16 mouse cellular contexts compared by ENCODE assay signal in the genomic region with DNA sequence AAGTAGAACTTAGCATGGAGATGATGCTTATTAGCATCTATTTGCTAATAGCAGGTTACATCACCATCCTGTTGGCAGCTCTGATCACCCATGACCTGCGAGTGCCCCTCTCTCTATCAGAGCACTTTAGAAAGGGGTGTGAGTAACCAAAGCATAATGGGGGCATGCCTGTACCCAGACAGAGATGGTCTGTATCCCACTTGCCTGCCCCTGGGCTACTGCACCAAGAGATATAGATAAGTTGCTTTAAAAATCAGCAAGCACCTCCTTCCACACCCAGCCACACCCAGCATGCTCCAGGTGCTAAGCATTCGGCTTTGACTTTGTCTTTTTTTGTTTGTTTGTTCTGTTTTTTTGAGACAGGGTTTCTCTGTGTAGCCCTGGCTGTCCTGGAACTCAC. TPM values are rescaled to one million over a fixed set of nuclear protein-coding genes. Genes with fewer than 3 reads are reported as not detected.
DNase-seq lines count a peak whose midpoint lies in the region; ATAC-seq and TF ChIP-seq lines count a peak whose summit lies in the region.
"Had no signal": no experiment of that assay in that cellular context is flagged by ENCODE, and none has a peak within 500 bp of the region (broad histone marks: within the 10 kb centered on the region; RNA-seq: fewer than 3 reads in every experiment).

No protein-coding gene starts in this region.

- no peak for TF ChIP-seq CTCF in CH12.LX (conservative IDR thresholded peaks at IDR 0.05 in 1 of 2, IDR thresholded peaks at IDR 0.05 in 1 of 2; ENCODE audit: low read depth in 2 of 2, low read length in 2 of 2)

- H3K36me3 ChIP-seq in kidney, embryonic 14.5 days (ENCODE audit: control insufficient read depth, insufficient read depth, low read length), result no peaks in the 10 kb centered on the region
- peaks cover 0 to 14% of the 10 kb centered on the region in 2 experiments for H3K36me3 ChIP-seq in CH12.LX (replicated peaks in 1 of 2; ENCODE audit: control insufficient read depth in 1 of 2, insufficient read depth in 1 of 2, low read length in 1 of 2)
- H3K36me3 ChIP-seq in heart, embryonic 16.5 days (ENCODE audit: control insufficient read depth, insufficient read depth), result no peaks in the 10 kb centered on the region
- H3K36me3 ChIP-seq in liver, embryonic 15.5 days (replicated peaks), result no peaks in the 10 kb centered on the region
- no peaks in the 10 kb centered on the region for H3K36me3 ChIP-seq in forebrain, embryonic 11.5 days (ENCODE audit: control insufficient read depth, insufficient read depth, low read length)
- H3K36me3 ChIP-seq: forebrain, embryonic 15.5 days; hindbrain, embryonic 13.5 days; limb, embryonic 15.5 days; midbrain, embryonic 12.5 days had no signal

- no peak overlapping the region for H3K9ac ChIP-seq in kidney, embryonic 14.5 days (ENCODE audit: low read depth, low read length)
- H3K9ac ChIP-seq in CH12.LX (ENCODE audit: insufficient read depth, low read depth), result no peak overlapping the region
- H3K9ac ChIP-seq in heart, embryonic 16.5 days (ENCODE audit: low read length), result peak overlapping the region; percentile 91
- no peak overlapping the region for H3K9ac ChIP-seq in liver, embryonic 15.5 days
- H3K9ac ChIP-seq in forebrain, embryonic 11.5 days (ENCODE audit: low read length), result no peak overlapping the region
- H3K9ac ChIP-seq: forebrain, embryonic 15.5 days; hindbrain, embryonic 13.5 days; limb, embryonic 15.5 days; midbrain, embryonic 12.5 days had no signal

- no peak for ATAC-seq in kidney, embryonic 14.5 days (ENCODE audit: low FRiP score, low TSS enrichment)
- no peak for ATAC-seq in heart, embryonic 16.5 days (replicated peaks; ENCODE audit: extremely low read depth, insufficient read depth, low FRiP score)
- ATAC-seq in liver, embryonic 15.5 days (ENCODE audit: insufficient read depth), result no peak
- ATAC-seq in forebrain, embryonic 11.5 days (replicated peaks; ENCODE audit: low FRiP score), result no peak
- ATAC-seq: forebrain, embryonic 15.5 days had no signal

- TF ChIP-seq EP300 in CH12.LX (IDR thresholded peaks at IDR 0.05; ENCODE audit: low read length), result no peak

- TF ChIP-seq POLR2A in CH12.LX (IDR thresholded peaks at IDR 0.05; ENCODE audit: low read depth, low read length), result no peak

- DNase-seq in kidney, adult 18-20 months, result no peak
- DNase-seq in CH12.LX (ENCODE audit: extremely low read depth), result no peak
- no peak for DNase-seq in forebrain, embryonic 11.5 days (ENCODE audit: low spot score)
- no peak for DNase-seq in layer of hippocampus, postnatal 14 days (ENCODE audit: low spot score in 2 of 2)
- DNase-seq: adrenal gland, adult 2 months; cerebellum, postnatal 36 days; right cerebral cortex, postnatal 25 days; thymus, postnatal 25 days had no signal

- H3K4me3 ChIP-seq in kidney, embryonic 14.5 days (ENCODE audit: low read length), result peak overlapping the region; percentile 68; the same call in 1 of the 2 replicates
- H3K4me3 ChIP-seq in CH12.LX (replicated peaks in 1 of 3; ENCODE audit: low read depth in 2 of 3, low read length in 2 of 3, poor library complexity in 1 of 3), result no peak overlapping the region
- H3K4me3 ChIP-seq in heart, embryonic 16.5 days (ENCODE audit: low read length), result peak overlapping the region; percentile 84
- no peak overlapping the region for H3K4me3 ChIP-seq in liver, embryonic 15.5 days (replicated peaks)
- H3K4me3 ChIP-seq in forebrain, embryonic 11.5 days (ENCODE audit: low read depth, low read length), result no peak overlapping the region
- H3K4me3 ChIP-seq: midbrain, embryonic 12.5 days had no signal

- H3K4me1 ChIP-seq in kidney, embryonic 14.5 days (ENCODE audit: control insufficient read depth, insufficient read depth, low read length), result peaks cover 41% of the 10 kb centered on the region
- H3K4me1 ChIP-seq in CH12.LX (ENCODE audit: control insufficient read depth in 1 of 2, insufficient read depth in 2 of 2), result peaks cover 18 to 31% of the 10 kb centered on the region in 2 experiments
- peaks cover 42% of the 10 kb centered on the region for H3K4me1 ChIP-seq in heart, embryonic 16.5 days (ENCODE audit: control insufficient read depth, insufficient read depth, low read length)
- H3K4me1 ChIP-seq in liver, embryonic 15.5 days (replicated peaks), result peaks cover 39% of the 10 kb centered on the region
- H3K4me1 ChIP-seq in forebrain, embryonic 11.5 days (replicated peaks; ENCODE audit: control insufficient read depth, insufficient read depth, low read length), result peaks cover 12% of the 10 kb centered on the region; the same call in 1 of the 2 replicates

- peaks cover 8% of the 10 kb centered on the region; the same call in 1 of the 2 replicates for H3K27me3 ChIP-seq in kidney, embryonic 14.5 days (ENCODE audit: control insufficient read depth, insufficient read depth, low read length)
- peaks cover 26% of the 10 kb centered on the region for H3K27me3 ChIP-seq in CH12.LX (replicated peaks)
- no peaks in the 10 kb centered on the region; the same call in 1 of the 2 replicates for H3K27me3 ChIP-seq in heart, embryonic 16.5 days (ENCODE audit: control insufficient read depth, insufficient read depth, low read length)
- peaks cover 82% of the 10 kb centered on the region for H3K27me3 ChIP-seq in liver, embryonic 15.5 days
- H3K27me3 ChIP-seq in forebrain, embryonic 11.5 days (ENCODE audit: control insufficient read depth, insufficient read depth, low read length), result peaks cover 59% of the 10 kb centered on the region

- peak overlapping the region; percentile 99 for H3K4me2 ChIP-seq in kidney, embryonic 14.5 days (replicated peaks; ENCODE audit: low read depth, low read length)
- peak overlapping the region; percentile 89; the same call in 1 of the 2 replicates for H3K4me2 ChIP-seq in CH12.LX (ENCODE audit: insufficient read depth, low read depth, poor library complexity, severe bottlenecking)
- peak overlapping the region; percentile 95 for H3K4me2 ChIP-seq in heart, embryonic 16.5 days (ENCODE audit: low read depth, low read length)
- H3K4me2 ChIP-seq in liver, embryonic 15.5 days, result peak overlapping the region; percentile 72
- H3K4me2 ChIP-seq in forebrain, embryonic 11.5 days (ENCODE audit: low read depth, low read length, severe bottlenecking), result no peak overlapping the region

- TF ChIP-seq RAD21 in CH12.LX (IDR thresholded peaks at IDR 0.05; ENCODE audit: low read depth, low read length), result no peak

- 14% methylated on average over 2 of the region's 2 CpGs for WGBS in kidney, embryonic 14.5 days
- WGBS in heart, embryonic 16.5 days, result 20% methylated on average over 2 of the region's 2 CpGs
- 10% methylated on average over 2 of the region's 2 CpGs for WGBS in liver, embryonic 15.5 days (ENCODE audit: insufficient replicate concordance)
- WGBS in forebrain, embryonic 11.5 days, result 18% methylated on average over 2 of the region's 2 CpGs

- H3K79me2 ChIP-seq in CH12.LX (replicated peaks; ENCODE audit: control insufficient read depth, extremely low read depth, insufficient read depth, poor library complexity, severe bottlenecking), result peaks cover 15% of the 10 kb centered on the region; the same call in 1 of the 2 replicates

- H3K27ac ChIP-seq in kidney, embryonic 14.5 days (ENCODE audit: low read depth, low read length), result 0 out of 2 replicates have a peak overlapping the region, but pooled peaks have one; percentile 69
- H3K27ac ChIP-seq in CH12.LX (ENCODE audit: insufficient read depth, low read depth), result no peak overlapping the region
- H3K27ac ChIP-seq in heart, embryonic 16.5 days (ENCODE audit: low read length), result peak overlapping the region; percentile 97
- peak overlapping the region; percentile 55; the same call in 1 of the 2 replicates for H3K27ac ChIP-seq in liver, embryonic 15.5 days (replicated peaks)
- no peak overlapping the region for H3K27ac ChIP-seq in forebrain, embryonic 11.5 days (ENCODE audit: low read depth, low read length)
- H3K27ac ChIP-seq: forebrain, embryonic 15.5 days; hindbrain, embryonic 13.5 days; left cerebral cortex, adult 2 months; limb, embryonic 15.5 days; midbrain, embryonic 12.5 days had no signal

- H3K9me3 ChIP-seq in kidney, embryonic 14.5 days (ENCODE audit: control insufficient read depth, low read length), result no peaks in the 10 kb centered on the region
- no peaks in the 10 kb centered on the region for H3K9me3 ChIP-seq in CH12.LX (replicated peaks; ENCODE audit: low read length)
- H3K9me3 ChIP-seq in heart, embryonic 16.5 days (replicated peaks; ENCODE audit: control insufficient read depth, low read length), result no peaks in the 10 kb centered on the region
- H3K9me3 ChIP-seq in liver, embryonic 15.5 days (replicated peaks), result no peaks in the 10 kb centered on the region
- no peaks in the 10 kb centered on the region for H3K9me3 ChIP-seq in forebrain, embryonic 11.5 days (ENCODE audit: control insufficient read depth, low read length)
- H3K9me3 ChIP-seq: forebrain, embryonic 15.5 days; hindbrain, embryonic 13.5 days; limb, embryonic 15.5 days; midbrain, embryonic 12.5 days had no signal

- dilution Hi-C loops in CH12.LX (cut with MboI; ENCODE audit: extremely low pct_ligation_motif_present, extremely low pct_unique_long_range_greater_than_20kb, low sequenced_read_pairs), result no loop called here

- in situ Hi-C loops in CH12.LX (cut with MboI; ENCODE audit: low pct_ligation_motif_present, low pct_unique_long_range_greater_than_20kb, low sequenced_read_pairs), result no loop called here

TF ChIP-seq in CH12.LX, 34 proteins besides CTCF, POLR2A, EP300 and RAD21 (continues in another document):
- no peak for TF ChIP-seq MEF2A (IDR thresholded peaks at IDR 0.05; ENCODE audit: borderline replicate concordance, low read depth, low read length)
- TF ChIP-seq MAX (IDR thresholded peaks at IDR 0.05; ENCODE audit: low read length), result no peak

RNA-seq across cellular contexts. Expression of a gene that starts 2.6 kb away (rescaled TPM):
- polyA plus RNA-seq in kidney, embryonic 14.5 days (2014; fragmentation: Nextera tagmentation; extraction: Ambion mirVana), result 19.5 TPM in 2 replicates
- 18.2 and 23.2 TPM in 2 replicates for total RNA-seq in CH12.LX (2012; rRNA removed)
- 19.0 and 22.8 TPM in 2 replicates for total RNA-seq in CH12.LX (2014; rRNA removed)
- 12.8 and 17.2 TPM in 2 replicates for polyA plus RNA-seq in CH12.LX (2012; ENCODE audit: insufficient read length, low read depth)
- 44.7 and 47.8 TPM in 2 replicates for polyA plus RNA-seq in heart, embryonic 16.5 days (2015; fragmentation: Nextera tagmentation; extraction: Ambion mirVana)
- polyA plus RNA-seq in liver, embryonic 15.5 days (2015; fragmentation: Nextera tagmentation; extraction: Ambion mirVana), result 5.8 and 6.9 TPM in 2 replicates
- 0.53 and 0.75 TPM in 2 replicates for polyA plus RNA-seq in forebrain, embryonic 11.5 days (2014; fragmentation: Nextera tagmentation; extraction: Ambion mirVana)
- under 1 TPM; 0.74 to 0.94 TPM for total RNA-seq in layer of hippocampus, postnatal 14 days (2021)

RNA-seq across cellular contexts. Expression of a gene that starts 21.4 kb away (rescaled TPM):
- polyA plus RNA-seq in kidney, embryonic 14.5 days (2014; fragmentation: Nextera tagmentation; extraction: Ambion mirVana), result 116 TPM in 2 replicates
- total RNA-seq in CH12.LX (2012; rRNA removed) (57.1 and 59.8 TPM in 2 replicates), CH12.LX (2014; rRNA removed) (39.7 and 40.4 TPM in 2 replicates)
- polyA plus RNA-seq in CH12.LX (2012; ENCODE audit: insufficient read length, low read depth), result 50.1 and 52.8 TPM in 2 replicates
- 90.8 and 93.1 TPM in 2 replicates for polyA plus RNA-seq in heart, embryonic 16.5 days (2015; fragmentation: Nextera tagmentation; extraction: Ambion mirVana)
- polyA plus RNA-seq in liver, embryonic 15.5 days (2015; fragmentation: Nextera tagmentation; extraction: Ambion mirVana), result 37.1 and 40.1 TPM in 2 replicates
- 99.2 and 110 TPM in 2 replicates for polyA plus RNA-seq in forebrain, embryonic 11.5 days (2014; fragmentation: Nextera tagmentation; extraction: Ambion mirVana)
- 10 to 100 TPM; 55.5 to 58.7 TPM for total RNA-seq in layer of hippocampus, postnatal 14 days (2021)

Comparison
In these comparisons a context has a peak if more than half of its experiments do, and no peak if none do; other contexts are left out.
1. H3K27ac ChIP-seq: peak in kidney, embryonic 14.5 days (single experiment), heart, embryonic 16.5 days (single experiment) and liver, embryonic 15.5 days (single experiment); none in CH12.LX (single experiment) and forebrain, embryonic 11.5 days (single experiment).
2. H3K4me3 ChIP-seq: peak in kidney, embryonic 14.5 days (single experiment) and heart, embryonic 16.5 days (single experiment); none in CH12.LX (0 of 3), liver, embryonic 15.5 days (single experiment) and forebrain, embryonic 11.5 days (single experiment).